In genomic region chr7:144408464-144409000, GRCm38 (mm10) we compare ENCODE assay signal across 12 mouse cellular contexts.
"Had no signal": no experiment of that assay in that cellular context is flagged by ENCODE, and none has a peak within 500 bp of the region (broad histone marks: within the 10 kb centered on the region; RNA-seq: fewer than 3 reads in every experiment).

No protein-coding gene starts in this region.

- H3K4me3 ChIP-seq: liver, embryonic 15.5 days; neural tube, embryonic 12.5 days had no signal

- DNase-seq: kidney, adult 11 months; kidney, adult 9 months; kidney, postnatal 36 days; lung, adult 2 months; lung, postnatal 36 days; midbrain, embryonic 14.5 days; right cerebral cortex, adult 18-20 months; right cerebral cortex, postnatal 25 days; thymus, postnatal 36 days had no signal

- H3K27ac ChIP-seq: kidney, postnatal 0 days; liver, embryonic 15.5 days; neural tube, embryonic 12.5 days had no signal
